Mouse (Mus musculus) midbrain, embryonic 15.5 days (tissue): ENCODE data around the gene Vapb. TPM values are rescaled to one million over a fixed set of nuclear protein-coding genes. Genes with fewer than 3 reads are reported as not detected.

Source experiments
- ATAC-seq: fragments of 200-750 bp; cut with Nextera tagmentation; replicated peaks from 2 replicates; pipeline ENCODE4 v1.8.0; 2017; ENCODE audit warnings: moderate TSS enrichment
- H3K27ac ChIP-seq: fragments of 300-500 bp; sonication (generic); 2 replicates; pipeline ENCODE4 v1.5.1; 2015; ENCODE audit warnings: mild to moderate bottlenecking, inconsistent platforms
- H3K27me3 ChIP-seq: fragments of 300-500 bp; sonication (generic); replicated peaks from 2 replicates; pipeline ENCODE4 v1.6.1; 2015; ENCODE audit warnings: inconsistent platforms
- H3K36me3 ChIP-seq: fragments of 300-500 bp; sonication (generic); replicated peaks from 2 replicates; pipeline ENCODE4 v1.6.1; 2015; ENCODE audit warnings: inconsistent platforms
- H3K4me1 ChIP-seq: fragments of 300-500 bp; sonication (generic); 2 replicates; pipeline ENCODE4 v1.6.1; 2015; ENCODE audit warnings: inconsistent platforms
- H3K4me2 ChIP-seq: fragments of 300-500 bp; sonication (generic); 2 replicates; pipeline ENCODE4 v1.6.1; 2015; ENCODE audit warnings: inconsistent platforms, mild to moderate bottlenecking, moderate library complexity
- H3K4me3 ChIP-seq: fragments of 300-500 bp; sonication (generic); 2 replicates; pipeline ENCODE4 v1.5.1; 2015; ENCODE audit warnings: mild to moderate bottlenecking, inconsistent platforms
- H3K9ac ChIP-seq: fragments of 300-500 bp; sonication (generic); 2 replicates; pipeline ENCODE4 v1.6.1; 2015; ENCODE audit warnings: mild to moderate bottlenecking, inconsistent platforms
- H3K9me3 ChIP-seq: fragments of 300-500 bp; sonication (generic); 2 replicates; pipeline ENCODE4 v1.6.1; 2016; ENCODE audit warnings: inconsistent platforms
- WGBS: fragments of 180-500 bp; shearing (Covaris S2); methylation state at CpG from one replicate; pipeline ENCODE4 v1.1.7; 2015; ENCODE audit warnings: mixed read lengths; 5-methylcytosine and 5-hydroxymethylcytosine counted together
- polyA plus RNA-seq: library from polyadenylated mRNA; unstranded; fragments of >200 nt; fragmentation: Nextera tagmentation; extraction: Ambion mirVana; gene quantifications from 2 replicates; pipeline ENCODE4 v1.2.1, GENCODE M21; 2015

Vapb gene
- polyA plus RNA-seq, 1 experiment from 2014 or later: 10.8 TPM

GRCm38 (mm10) chr2:173800566-173800965 lies 63.3 kb downstream of the Vapb start:
- ATAC-seq: no peak

GRCm38 (mm10) chr2:173801405-173801876 lies 64.1 kb downstream of the Vapb start:
- 80% methylated on average over 11 of the region's 11 CpGs for WGBS
- H3K27me3 ChIP-seq: no peaks in the 10 kb centered on the region
- no peak overlapping the region for H3K27ac ChIP-seq
- no peaks in the 10 kb centered on the region for H3K36me3 ChIP-seq
- no peaks in the 10 kb centered on the region for H3K9me3 ChIP-seq
- no peak overlapping the region for H3K4me3 ChIP-seq
- no peak overlapping the region for H3K4me2 ChIP-seq
- no peaks in the 10 kb centered on the region for H3K4me1 ChIP-seq
- no peak overlapping the region for H3K9ac ChIP-seq
- no peak for ATAC-seq

More at GRCm38 (mm10) chr2:173800566-173800965, 63.3 kb downstream of the Vapb start:
- Histone ChIP-seq H3K27me3 (no peaks in the 10 kb centered on the region), H3K27ac (no peak overlapping the region), H3K9me3 (no peaks in the 10 kb centered on the region), H3K36me3 (no peaks in the 10 kb centered on the region), H3K9ac (no peak overlapping the region), H3K4me2 (no peak overlapping the region), H3K4me3 (no peak overlapping the region), H3K4me1 (no peaks in the 10 kb centered on the region)
- WGBS: 80% methylated on average over 9 of the region's 9 CpGs

- Histone ChIP-seq H3K4me2 (no peak overlapping the region), H3K36me3 (no peaks in the 10 kb centered on the region), H3K27me3 (no peaks in the 10 kb centered on the region), H3K9me3 (no peaks in the 10 kb centered on the region), H3K27ac (no peak overlapping the region), H3K4me3 (no peak overlapping the region), H3K4me1 (no peaks in the 10 kb centered on the region), H3K9ac (no peak overlapping the region)
- WGBS: 83% methylated on average over 4 of the region's 4 CpGs
- 0 out of 2 replicates have a peak, but pooled peaks have one; percentile 33 for ATAC-seq
Observed at GRCm38 (mm10) chr2:173802176-173802575, 64.9 kb downstream of the Vapb start.

- Histone ChIP-seq H3K9me3 (no peaks in the 10 kb centered on the region), H3K27me3 (no peaks in the 10 kb centered on the region), H3K9ac (no peak overlapping the region), H3K36me3 (no peaks in the 10 kb centered on the region), H3K4me3 (no peak overlapping the region), H3K4me2 (no peak overlapping the region), H3K27ac (no peak overlapping the region), H3K4me1 (no peaks in the 10 kb centered on the region)
- 55% methylated on average over 3 of the region's 3 CpGs for WGBS
- no peak for ATAC-seq
Observed at GRCm38 (mm10) chr2:173802956-173803355, 65.6 kb downstream of the Vapb start.

- Histone ChIP-seq H3K27ac (no peak overlapping the region), H3K27me3 (no peaks in the 10 kb centered on the region), H3K4me2 (no peak overlapping the region), H3K9me3 (no peaks in the 10 kb centered on the region), H3K9ac (no peak overlapping the region), H3K36me3 (no peaks in the 10 kb centered on the region), H3K4me1 (no peaks in the 10 kb centered on the region), H3K4me3 (no peak overlapping the region)
- ATAC-seq: no peak
- 95% methylated on average over 11 of the region's 11 CpGs for WGBS
Observed at GRCm38 (mm10) chr2:173803827-173804226, 66.5 kb downstream of the Vapb start.

- Histone ChIP-seq H3K9me3 (no peaks in the 10 kb centered on the region), H3K9ac (no peak overlapping the region), H3K36me3 (no peaks in the 10 kb centered on the region), H3K27me3 (no peaks in the 10 kb centered on the region), H3K27ac (no peak overlapping the region), H3K4me2 (no peak overlapping the region), H3K4me1 (no peaks in the 10 kb centered on the region), H3K4me3 (no peak overlapping the region)
- WGBS: 85% methylated on average over 7 of the region's 7 CpGs
- no peak for ATAC-seq
Observed at GRCm38 (mm10) chr2:173806621-173807020, 69.3 kb downstream of the Vapb start.

- no peak overlapping the region for H3K27ac ChIP-seq
- H3K9me3 ChIP-seq: no peaks in the 10 kb centered on the region
- H3K4me1 ChIP-seq: no peaks in the 10 kb centered on the region
- no peak for ATAC-seq
- H3K27me3 ChIP-seq: no peaks in the 10 kb centered on the region
- no peaks in the 10 kb centered on the region for H3K36me3 ChIP-seq
- H3K4me2 ChIP-seq: no peak overlapping the region
- H3K4me3 ChIP-seq: no peak overlapping the region
- no peak overlapping the region for H3K9ac ChIP-seq
- 90% methylated on average over 7 of the region's 7 CpGs for WGBS
Observed at GRCm38 (mm10) chr2:173808942-173809341, 71.6 kb downstream of the Vapb start.

GRCm38 (mm10) chr2:173810036-173810850 lies 72.9 kb downstream of the Vapb start:
- no peak for ATAC-seq
- Histone ChIP-seq H3K27ac (no peak overlapping the region), H3K9ac (no peak overlapping the region), H3K27me3 (no peaks in the 10 kb centered on the region), H3K4me2 (no peak overlapping the region), H3K4me3 (no peak overlapping the region), H3K36me3 (no peaks in the 10 kb centered on the region), H3K9me3 (no peaks in the 10 kb centered on the region), H3K4me1 (no peaks in the 10 kb centered on the region)
- WGBS: 85% methylated on average over 15 of the region's 15 CpGs

DNA sequence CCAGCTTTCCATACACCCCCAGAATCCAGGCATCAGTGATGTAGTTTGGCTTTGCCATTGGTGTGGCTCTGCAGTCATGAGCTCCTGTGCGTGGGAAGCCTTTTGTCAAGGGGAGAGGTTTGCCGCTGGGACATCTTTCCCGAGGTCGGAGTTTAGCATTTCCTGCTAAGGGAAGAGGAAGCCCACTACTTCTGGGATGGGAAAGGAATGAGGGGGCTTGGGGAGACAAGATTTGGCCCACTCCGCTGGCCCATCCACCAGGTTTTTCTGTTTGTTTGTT lies 73.5 kb downstream of the Vapb start:
- Histone ChIP-seq H3K4me3 (no peak overlapping the region), H3K36me3 (no peaks in the 10 kb centered on the region), H3K9ac (no peak overlapping the region), H3K27me3 (no peaks in the 10 kb centered on the region), H3K27ac (no peak overlapping the region), H3K9me3 (no peaks in the 10 kb centered on the region), H3K4me2 (no peak overlapping the region), H3K4me1 (no peaks in the 10 kb centered on the region)
- WGBS: 86% methylated on average over 5 of the region's 5 CpGs
- no peak for ATAC-seq

DNA sequence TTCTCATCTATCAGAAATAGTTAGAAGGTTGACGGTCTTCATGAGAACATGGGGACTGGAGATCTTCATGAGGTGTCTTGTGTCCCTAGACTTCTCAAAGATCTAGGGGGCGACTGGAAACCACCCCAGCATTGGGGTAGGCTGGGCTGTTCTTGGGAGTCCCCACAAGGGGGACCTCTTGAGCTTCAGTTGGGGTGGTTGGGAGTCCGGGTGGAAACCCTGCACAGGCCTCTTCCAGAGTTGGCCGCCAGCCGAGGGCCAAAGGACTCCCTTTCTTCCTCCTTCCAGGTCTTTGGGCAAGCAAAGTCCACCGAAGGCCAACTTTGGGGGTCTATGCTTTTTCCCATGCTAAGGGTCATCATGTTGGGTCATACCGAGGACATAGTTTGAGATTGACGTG lies 74.5 kb downstream of the Vapb start:
- H3K9ac ChIP-seq: no peak overlapping the region
- H3K27me3 ChIP-seq: no peaks in the 10 kb centered on the region
- no peak for ATAC-seq
- no peak overlapping the region for H3K4me3 ChIP-seq
- H3K9me3 ChIP-seq: no peaks in the 10 kb centered on the region
- H3K36me3 ChIP-seq: no peaks in the 10 kb centered on the region
- no peak overlapping the region for H3K27ac ChIP-seq
- H3K4me2 ChIP-seq: no peak overlapping the region
- WGBS: 68% methylated on average over 8 of the region's 8 CpGs
- no peaks in the 10 kb centered on the region for H3K4me1 ChIP-seq

DNA sequence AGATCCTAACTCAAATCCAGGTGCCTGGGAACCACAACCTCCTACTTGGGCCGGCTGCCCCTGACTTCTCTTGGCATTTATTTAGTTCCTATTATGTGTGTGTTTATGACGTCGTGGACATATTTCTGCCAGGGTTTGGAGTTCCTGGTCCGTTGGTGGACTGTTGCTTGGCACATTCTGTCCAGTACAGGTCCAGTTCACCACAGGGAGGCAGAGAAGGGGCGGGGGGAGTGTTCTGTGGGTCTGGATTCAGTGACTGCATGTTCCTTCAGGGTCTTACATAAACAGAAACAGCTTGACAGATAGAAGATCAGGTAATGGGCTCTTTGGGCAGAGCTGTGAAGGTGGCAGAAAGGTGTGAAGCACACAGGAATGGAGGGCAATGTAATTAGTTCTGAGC lies 75.8 kb downstream of the Vapb start:
- Histone ChIP-seq H3K9ac (no peak overlapping the region), H3K4me1 (no peaks in the 10 kb centered on the region), H3K4me2 (no peak overlapping the region), H3K27ac (no peak overlapping the region), H3K27me3 (no peaks in the 10 kb centered on the region), H3K9me3 (0 out of 2 replicates have a peak, but pooled peaks cover 2% of the 10 kb centered on the region), H3K4me3 (no peak overlapping the region), H3K36me3 (no peaks in the 10 kb centered on the region)
- 79% methylated on average over 5 of the region's 5 CpGs for WGBS
- no peak for ATAC-seq

DNA sequence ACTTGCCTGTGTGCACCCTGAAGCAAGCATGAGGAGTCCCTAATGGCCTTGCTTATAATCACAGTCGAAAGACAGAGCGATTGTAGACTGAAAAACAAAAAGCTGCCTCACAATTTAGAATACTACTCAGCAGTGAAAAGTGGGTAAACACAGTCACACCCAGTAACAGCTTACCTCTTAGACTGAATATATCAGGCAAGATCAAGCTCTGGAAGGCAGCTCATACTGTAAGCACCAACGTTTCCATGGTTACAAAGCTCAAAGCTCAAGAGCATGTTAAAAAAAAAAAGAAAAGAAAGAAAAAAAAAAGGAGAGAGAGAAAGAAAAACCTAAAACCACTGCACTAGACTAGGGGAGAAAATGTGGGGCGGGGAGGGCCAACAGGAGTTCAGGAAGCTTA lies 89.0 kb downstream of the Vapb start:
- Histone ChIP-seq H3K9me3 (no peaks in the 10 kb centered on the region), H3K4me1 (peaks cover 6% of the 10 kb centered on the region; the same call in 1 of the 2 replicates), H3K27me3 (no peaks in the 10 kb centered on the region), H3K9ac (no peak overlapping the region), H3K4me3 (no peak overlapping the region), H3K36me3 (no peaks in the 10 kb centered on the region), H3K4me2 (no peak overlapping the region), H3K27ac (no peak overlapping the region)
- 88% methylated on average over 4 of the region's 4 CpGs for WGBS
- no peak for ATAC-seq

GRCm38 (mm10) chr2:173827228-173827627 lies 89.9 kb downstream of the Vapb start:
- ATAC-seq: no peak
- Histone ChIP-seq H3K9ac (no peak overlapping the region), H3K27ac (no peak overlapping the region), H3K9me3 (no peaks in the 10 kb centered on the region), H3K4me2 (no peak overlapping the region), H3K27me3 (no peaks in the 10 kb centered on the region), H3K4me1 (peaks cover 6% of the 10 kb centered on the region; the same call in 1 of the 2 replicates), H3K4me3 (no peak overlapping the region), H3K36me3 (no peaks in the 10 kb centered on the region)
- 90% methylated on average over 9 of the region's 9 CpGs for WGBS
